Mouse (Mus musculus) liver, adult 2 months (tissue): ENCODE results near the gene Sipa1l2. TPM values are rescaled to one million over a fixed set of nuclear protein-coding genes. Genes with fewer than 3 reads are reported as not detected.

Experiments
- DNase-seq: peaks from one replicate; pipeline ENCODE4 v3.0.0-alpha.2; 2011; ENCODE audit warnings: low read depth, low spot score; ENCODE audit errors: extremely low read depth
- H3K27ac ChIP-seq: fragments of 200-500 bp; replicated peaks from 2 replicates; pipeline ENCODE4 v1.5.1; 2012; ENCODE audit warnings: low read depth, mild to moderate bottlenecking, control low read depth, inconsistent platforms, low read length; ENCODE audit not compliant: insufficient read depth
- H3K27me3 ChIP-seq: fragments of 200-500 bp; 2 replicates; pipeline ENCODE4 v1.6.1; 2012; ENCODE audit warnings: mild to moderate bottlenecking, moderate library complexity, low read length, inconsistent platforms; ENCODE audit not compliant: control insufficient read depth, insufficient read depth
- H3K36me3 ChIP-seq: fragments of 200-500 bp; 2 replicates; pipeline ENCODE4 v1.6.1; 2012; ENCODE audit warnings: low read length, inconsistent platforms; ENCODE audit not compliant: control insufficient read depth, insufficient read depth
- H3K4me1 ChIP-seq: fragments of 200-500 bp; 2 replicates; pipeline ENCODE4 v1.6.1; 2011; ENCODE audit warnings: low read length; ENCODE audit not compliant: control insufficient read depth, insufficient read depth
- H3K4me3 ChIP-seq: fragments of 200-500 bp; 2 replicates; pipeline ENCODE4 v1.5.1; 2011; ENCODE audit warnings: low read depth, mild to moderate bottlenecking, control low read depth, low read length, moderate library complexity; ENCODE audit not compliant: insufficient read depth
- H3K79me2 ChIP-seq: fragments of 200-500 bp; 2 replicates; pipeline ENCODE4 v1.6.1; 2012; ENCODE audit warnings: inconsistent platforms, mild to moderate bottlenecking, low read length, moderate library complexity; ENCODE audit not compliant: control insufficient read depth, insufficient read depth
- H3K9ac ChIP-seq: fragments of 200-500 bp; 2 replicates; pipeline ENCODE4 v1.6.1; 2012; ENCODE audit warnings: low read depth, mild to moderate bottlenecking, control low read depth, inconsistent platforms, low read length
- CTCF ChIP-seq: fragments of 200-500 bp; IDR thresholded peaks from 2 replicates; pipeline ENCODE4 v1.5.1; 2011; ENCODE audit warnings: low read depth, low read length, control low read depth
- POLR2A ChIP-seq: fragments of 200-500 bp; IDR thresholded peaks from 2 replicates; pipeline ENCODE4 v1.6.1; 2011; ENCODE audit warnings: low read length, control low read depth; ENCODE audit not compliant: insufficient read depth; ENCODE audit errors: extremely low read depth
- WGBS: fragments of 180-500 bp; shearing (Covaris S2); methylation state at CpG from one replicate; pipeline ENCODE4 v1.1.7; 2018; 5-methylcytosine and 5-hydroxymethylcytosine counted together
- polyA plus RNA-seq: library from polyadenylated mRNA; depleted of rRNA; stranded (reverse); fragments of >200 nt; gene quantifications from 2 replicates; pipeline ENCODE4 v1.2.3, GENCODE M21; 2012
- total RNA-seq: library from RNA; depleted of rRNA; stranded (reverse); fragments of >200 nt; gene quantifications from 2 replicates; pipeline ENCODE4 v1.2.3, GENCODE M21; 2014

Sipa1l2 gene
- total and polyA plus RNA-seq, 2 experiments: 1.5 to 2.5 TPM

- H3K27ac ChIP-seq: no peak overlapping the region
- no peaks in the 10 kb centered on the region for H3K27me3 ChIP-seq
- DNase-seq: no peak
- no peak overlapping the region for H3K9ac ChIP-seq
- no peak for TF ChIP-seq POLR2A
- no peak for TF ChIP-seq CTCF
- H3K4me1 ChIP-seq: peaks cover 15% of the 10 kb centered on the region
- no peak overlapping the region for H3K4me3 ChIP-seq
- H3K79me2 ChIP-seq: peaks cover 7% of the 10 kb centered on the region; the same call in 1 of the 2 replicates
- 78% methylated on average over 7 of the region's 7 CpGs for WGBS
- no peaks in the 10 kb centered on the region for H3K36me3 ChIP-seq
Observed at GRCm38 (mm10) chr8:125567569-125567968, 2.0 kb downstream of the Sipa1l2 start.

DNA sequence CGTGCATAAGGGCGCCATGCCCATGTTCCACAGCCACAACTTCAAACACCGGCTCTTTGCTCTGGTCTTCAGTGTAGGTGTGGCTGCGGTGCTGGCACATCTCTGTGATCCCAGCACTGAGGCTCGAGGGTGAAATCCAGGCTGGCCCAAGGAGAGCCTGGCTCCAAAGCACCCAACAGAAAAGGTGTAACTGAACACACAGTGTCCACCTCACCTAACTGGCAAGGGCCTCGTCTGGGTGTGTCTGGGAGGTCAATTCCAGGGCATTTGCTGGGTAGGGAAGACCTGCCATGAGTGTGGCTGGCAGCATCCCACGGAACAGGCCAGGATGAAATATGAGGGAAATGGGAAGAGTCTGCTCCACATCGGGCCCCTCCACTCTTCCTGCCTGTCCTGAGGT is 6.7 kb downstream of the Sipa1l2 start:
- peaks cover 6% of the 10 kb centered on the region; the same call in 1 of the 2 replicates for H3K79me2 ChIP-seq
- no peaks in the 10 kb centered on the region for H3K27me3 ChIP-seq
- no peaks in the 10 kb centered on the region for H3K36me3 ChIP-seq
- no peak overlapping the region for H3K27ac ChIP-seq
- peak; percentile 24 for DNase-seq
- 77% methylated on average over 8 of the region's 8 CpGs for whole genome bisulfite sequencing
- peaks cover 7% of the 10 kb centered on the region for H3K4me1 ChIP-seq
- TF ChIP-seq POLR2A (no peak), CTCF (no peak)
- H3K9ac ChIP-seq: no peak overlapping the region
- no peak overlapping the region for H3K4me3 ChIP-seq

DNA sequence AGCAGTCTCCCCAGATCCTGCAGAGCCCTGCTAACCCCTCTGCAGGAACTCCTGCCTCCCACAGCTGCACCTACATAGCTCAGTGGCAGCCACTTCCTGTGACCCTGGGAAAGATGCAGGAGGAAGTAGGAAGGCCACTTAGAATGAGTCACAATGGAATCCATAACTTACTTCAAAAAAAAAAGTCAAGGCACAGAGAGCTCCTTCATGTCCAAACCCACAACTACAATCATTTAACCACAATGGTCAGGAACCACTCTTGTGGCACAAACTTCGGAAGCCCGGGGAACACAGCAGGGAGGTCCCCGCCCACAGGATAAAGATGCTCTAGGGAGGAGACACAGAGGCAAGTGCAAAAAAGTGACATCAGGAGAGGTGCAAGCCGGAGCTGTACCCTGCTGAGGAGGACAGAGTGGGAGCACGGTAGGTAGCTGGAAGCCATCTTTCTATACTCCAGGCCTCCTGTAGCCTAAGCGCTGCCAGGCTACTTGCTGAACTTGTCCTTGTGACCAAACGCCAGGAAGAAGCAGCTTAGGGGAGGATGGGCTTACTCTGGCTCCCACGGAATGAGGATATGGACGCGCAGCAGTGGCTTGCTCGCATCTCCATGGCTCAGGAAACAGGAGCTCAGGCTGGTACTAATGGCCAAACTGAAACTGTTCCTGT is 8.7 kb downstream of the Sipa1l2 start:
- Histone ChIP-seq H3K4me1 (peaks cover 9% of the 10 kb centered on the region), H3K27me3 (no peaks in the 10 kb centered on the region), H3K27ac (no peak overlapping the region), H3K9ac (no peak overlapping the region), H3K36me3 (no peaks in the 10 kb centered on the region), H3K79me2 (peaks cover 7% of the 10 kb centered on the region; the same call in 1 of the 2 replicates), H3K4me3 (no peak overlapping the region)
- WGBS: 84% methylated on average over 11 of the region's 11 CpGs
- no peak for TF ChIP-seq CTCF
- TF ChIP-seq POLR2A: no peak
- DNase-seq: no peak

DNA sequence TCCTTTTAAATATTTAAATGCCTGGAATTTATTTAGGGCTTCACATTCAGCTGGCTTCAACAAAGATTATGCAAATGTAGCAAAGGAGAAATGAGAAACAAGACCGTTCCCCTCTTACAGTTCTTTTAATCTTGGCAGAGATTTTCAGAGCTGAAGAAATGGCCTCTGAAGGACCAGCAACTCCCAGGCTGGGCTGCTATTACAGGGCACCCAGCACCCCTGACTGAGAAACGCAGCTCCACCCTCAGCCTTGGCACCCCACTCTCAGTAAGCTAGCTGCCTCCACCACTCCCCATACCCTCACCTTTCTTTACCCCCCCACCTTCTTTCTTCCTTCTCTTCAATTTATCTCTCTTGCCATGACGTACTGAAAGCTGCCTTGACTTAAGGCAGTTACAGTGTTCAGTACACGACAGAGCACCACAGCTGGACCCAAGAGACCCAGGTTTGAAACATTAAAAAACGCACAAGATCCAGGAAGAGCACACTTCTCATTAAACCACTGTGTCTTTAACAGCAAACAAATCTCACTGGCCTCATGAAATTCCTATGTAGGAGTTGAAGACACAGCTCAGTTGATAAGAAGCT is 10.4 kb downstream of the Sipa1l2 start:
- no peak overlapping the region for H3K4me3 ChIP-seq

DNA sequence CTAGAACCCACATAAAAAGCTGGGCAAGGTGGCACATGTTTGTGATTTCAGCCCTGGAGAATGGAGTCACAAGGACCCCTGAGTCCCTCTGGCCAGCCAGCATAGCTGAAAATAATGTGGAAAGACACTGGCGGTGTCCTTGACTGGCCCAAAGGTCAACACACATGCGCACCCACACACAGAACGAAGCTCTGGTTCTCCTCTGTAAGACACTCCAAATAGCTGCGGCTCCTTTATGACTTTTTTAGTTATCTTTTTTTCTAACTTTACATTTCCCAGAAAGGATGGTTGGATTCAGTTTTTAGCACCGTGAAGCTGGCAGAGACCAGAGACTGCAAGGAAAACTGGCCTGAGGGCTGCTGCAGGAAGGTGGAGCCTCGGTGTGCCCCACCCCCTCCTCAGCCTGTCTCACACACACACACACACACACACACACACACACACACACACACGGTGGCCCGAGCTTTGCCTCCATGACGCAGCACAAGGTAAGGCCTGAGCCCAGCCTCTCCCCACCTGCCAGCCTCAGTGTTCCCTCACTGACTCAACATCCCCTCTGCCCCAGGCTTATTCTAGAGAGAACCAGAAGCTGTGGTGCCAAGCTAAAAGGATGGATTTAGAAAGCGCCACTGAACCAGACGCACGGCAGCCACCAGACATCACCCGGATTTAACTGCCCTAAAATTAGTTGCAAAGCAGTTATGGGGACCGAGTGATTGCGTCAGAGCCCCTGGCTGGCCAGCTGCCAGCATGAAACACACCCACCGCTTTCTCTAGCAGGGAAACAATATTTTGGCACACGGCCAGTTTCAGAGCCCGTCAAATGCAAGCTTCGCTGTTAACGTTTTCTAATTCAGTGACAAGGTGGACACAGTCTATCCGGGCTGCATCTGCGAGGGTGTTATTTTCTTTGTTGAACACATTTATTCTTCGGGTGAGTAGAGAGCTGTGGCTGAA is 11.2 kb downstream of the Sipa1l2 start:
- H3K9ac ChIP-seq: peak overlapping the region; percentile 41
- 13% methylated on average over 23 of the region's 23 CpGs for WGBS

More for the DNA sequence above, 10.4 kb downstream of the Sipa1l2 start:
- H3K36me3 ChIP-seq: no peaks in the 10 kb centered on the region
- no peak overlapping the region for H3K27ac ChIP-seq
- DNase-seq: no peak
- TF ChIP-seq POLR2A: no peak
- TF ChIP-seq CTCF: no peak
- 77% methylated on average over 5 of the region's 5 CpGs for WGBS
- peaks cover 9% of the 10 kb centered on the region for H3K4me1 ChIP-seq
- no peaks in the 10 kb centered on the region for H3K27me3 ChIP-seq
- no peak overlapping the region for H3K9ac ChIP-seq
- H3K79me2 ChIP-seq: peaks cover 10% of the 10 kb centered on the region; the same call in 1 of the 2 replicates

More for the DNA sequence above, 11.2 kb downstream of the Sipa1l2 start:
- Histone ChIP-seq H3K79me2 (peaks cover 9% of the 10 kb centered on the region; the same call in 1 of the 2 replicates), H3K27me3 (no peaks in the 10 kb centered on the region), H3K4me3 (peak overlapping the region; percentile 9; the same call in 1 of the 2 replicates), H3K4me1 (peaks cover 9% of the 10 kb centered on the region), H3K36me3 (no peaks in the 10 kb centered on the region), H3K27ac (no peak overlapping the region)
- no peak for TF ChIP-seq CTCF
- no peak for TF ChIP-seq POLR2A
- peak; percentile 61 for DNase-seq
